Mouse (Mus musculus): Measurements from ENCODE around the gene Limch1.

DNA sequence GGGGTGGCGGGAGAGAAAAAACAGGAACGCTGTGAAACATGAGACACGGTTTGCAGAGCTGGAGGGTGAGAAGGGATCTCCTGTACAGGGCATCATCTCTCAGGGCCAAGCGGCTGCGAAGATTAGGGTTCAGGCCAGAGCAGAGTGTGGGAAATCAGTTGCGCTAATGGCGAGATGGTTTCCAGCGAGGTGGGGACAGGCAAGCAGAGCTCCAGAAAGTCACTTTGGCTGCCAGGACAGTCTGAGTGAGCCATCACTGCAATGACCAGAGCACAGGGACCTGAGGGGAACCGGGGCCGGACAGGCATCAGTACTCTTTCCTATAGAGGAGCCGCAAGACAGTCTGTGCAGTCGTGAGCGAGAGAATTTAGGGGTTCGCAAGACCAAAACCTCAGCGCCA lies 349.5 kb downstream of the Limch1 start:
- TF ChIP-seq CTCF (IDR thresholded peaks at IDR 0.05; ENCODE audit: low read depth, low read length), result no peak
- TF ChIP-seq GATA1 (IDR thresholded peaks at IDR 0.05; ENCODE audit: borderline replicate concordance, low read length), result no peak
- no peak for TF ChIP-seq POLR2AphosphoS5 (IDR thresholded peaks at IDR 0.05; ENCODE audit: insufficient replicate concordance, low read depth, low read length)
- no peak for TF ChIP-seq TAL1 (conservative IDR thresholded peaks at IDR 0.05; ENCODE audit: low read depth, low read length)
- no peak for TF ChIP-seq GATA2 (IDR thresholded peaks at IDR 0.05; ENCODE audit: borderline replicate concordance, low read depth, low read length)
